Mouse (Mus musculus) spleen, adult 2 months (tissue): ENCODE data around the gene Vmn2r89.
"Not testable (repeated sequence)": the region's sequence is repeated elsewhere in the genome, so short reads cannot be mapped to it uniquely, and the experiment has no call there.

Experiments
- CTCF ChIP-seq: fragments of 200-500 bp; IDR thresholded peaks from 2 replicates; pipeline ENCODE4 v1.5.1; 2011; ENCODE audit warnings: mild to moderate bottlenecking, inconsistent platforms; ENCODE audit not compliant: insufficient read depth, insufficient read length, insufficient replicate concordance; ENCODE audit errors: extremely low read depth
- POLR2A ChIP-seq: fragments of 200-500 bp; IDR thresholded peaks from 2 replicates; pipeline ENCODE4 v1.6.1; 2011; ENCODE audit warnings: low read depth, low read length, inconsistent platforms

DNA sequence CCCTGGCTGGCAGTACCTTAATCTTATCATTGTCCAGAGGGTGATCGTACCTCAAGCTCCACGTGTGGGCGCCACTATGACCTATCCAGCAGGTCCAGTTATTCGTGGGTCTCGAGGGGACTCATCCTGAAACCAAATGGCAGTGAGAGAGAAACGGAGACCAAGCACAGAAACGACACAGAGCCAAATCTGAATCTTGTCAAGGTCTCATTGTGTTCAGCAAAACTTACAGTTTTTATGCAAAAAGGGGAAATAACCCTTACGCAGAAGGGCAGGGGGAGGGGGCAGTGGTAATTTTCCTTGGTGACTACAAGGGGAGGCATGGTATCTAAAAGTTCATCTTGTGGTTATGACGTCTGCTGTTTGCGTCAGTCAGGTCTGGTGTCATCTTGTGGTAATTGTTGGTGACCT is 31.3 kb downstream of the Vmn2r89 start:
- not testable (repeated sequence) for TF ChIP-seq POLR2A, CTCF
